Mouse (Mus musculus) spleen, embryonic (tissue): ENCODE measurements around the gene Ercc2.

Experiments used
- CTCF ChIA-PET: fragments of 350-600 bp; sonication (Branson Sonifier 250); formaldehyde crosslinking; loops from one replicate; lab custom pipeline; 2022; lab: Charles Lee

Ercc2 gene

GRCm38 (mm10) chr7:19403731-19404296 is 22.0 kb downstream of the Ercc2 start, which contains the start of gene Klc3:
Gene Klc3 (minus strand): TSS chr7:19404104.
- CTCF ChIA-PET: no interaction called here

GRCm38 (mm10) chr7:19404476-19404875 is 22.7 kb downstream of the Ercc2 start, which contains the start of gene Ckm:
Gene Ckm (plus strand): TSS chr7:19404776.
- CTCF ChIA-PET: interaction anchor here (0.6 kb wide), 1 partner anchor 476 kb away, joined by 3 read pairs; no protein-coding TSS in a partner anchor

GRCm38 (mm10) chr7:19405417-19405816 is 23.6 kb downstream of the Ercc2 start:
- CTCF ChIA-PET: interaction anchor here (0.6 kb wide), 1 partner anchor 475 kb away, joined by 3 read pairs; no protein-coding TSS in a partner anchor

- CTCF ChIA-PET: no interaction called here
Measured at GRCm38 (mm10) chr7:19409753-19410152, 27.9 kb downstream of the Ercc2 start.

GRCm38 (mm10) chr7:19410766-19411344 is 29.0 kb downstream of the Ercc2 start:
- CTCF ChIA-PET: interaction anchor here (0.5 kb wide), 1 partner anchor 174 kb away, joined by 3 read pairs; no protein-coding TSS in a partner anchor

- CTCF ChIA-PET: no interaction called here
Measured at GRCm38 (mm10) chr7:19411783-19412182, 30.0 kb downstream of the Ercc2 start.

GRCm38 (mm10) chr7:19413525-19413924 is 31.7 kb downstream of the Ercc2 start:
- CTCF ChIA-PET: no interaction called here

GRCm38 (mm10) chr7:19416590-19416989 is 34.8 kb downstream of the Ercc2 start:
- CTCF ChIA-PET: no interaction called here

- CTCF ChIA-PET: no interaction called here
Measured at GRCm38 (mm10) chr7:19420121-19420520, 38.3 kb downstream of the Ercc2 start.

- CTCF ChIA-PET: no interaction called here
Measured at GRCm38 (mm10) chr7:19420821-19421636, 39.2 kb downstream of the Ercc2 start.

- CTCF ChIA-PET: no interaction called here
Measured at GRCm38 (mm10) chr7:19423083-19423482, 41.3 kb downstream of the Ercc2 start.

GRCm38 (mm10) chr7:19424051-19424450 is 42.2 kb downstream of the Ercc2 start:
- CTCF ChIA-PET: interaction anchor here (0.6 kb wide), 1 partner anchor 68 kb away, joined by 3 read pairs; no protein-coding TSS in a partner anchor

- CTCF ChIA-PET: no interaction called here
Measured at GRCm38 (mm10) chr7:19426349-19426748, 44.5 kb downstream of the Ercc2 start.

- CTCF ChIA-PET: no interaction called here
Measured at GRCm38 (mm10) chr7:19426888-19427287, 45.1 kb downstream of the Ercc2 start.

- CTCF ChIA-PET: no interaction called here
Measured at GRCm38 (mm10) chr7:19427999-19428650, 46.3 kb downstream of the Ercc2 start.

- CTCF ChIA-PET: no interaction called here
Measured at GRCm38 (mm10) chr7:19429726-19430125, 47.9 kb downstream of the Ercc2 start.

- CTCF ChIA-PET: no interaction called here
Measured at GRCm38 (mm10) chr7:19430402-19430801, 48.6 kb downstream of the Ercc2 start.

GRCm38 (mm10) chr7:19432475-19432874 is 50.7 kb downstream of the Ercc2 start:
- CTCF ChIA-PET: interaction anchor here (0.6 kb wide), 1 partner anchor 10 kb away, joined by 3 read pairs; no protein-coding TSS in a partner anchor

- CTCF ChIA-PET: interaction anchor here (0.6 to 0.7 kb wide), 2 partner anchors 37 to 324 kb away, joined by 3 read pairs; no protein-coding TSS in a partner anchor
Measured at GRCm38 (mm10) chr7:19436276-19436675, 54.5 kb downstream of the Ercc2 start.

- CTCF ChIA-PET: interaction anchor here (0.6 to 0.7 kb wide), 2 partner anchors 37 to 323 kb away, joined by 3 read pairs; no protein-coding TSS in a partner anchor
Measured at GRCm38 (mm10) chr7:19437048-19437447, 55.2 kb downstream of the Ercc2 start.

- CTCF ChIA-PET: no interaction called here
Measured at GRCm38 (mm10) chr7:19441448-19442091, 59.8 kb downstream of the Ercc2 start.
